Mouse (Mus musculus): ENCODE measurements around the gene Tnk2. TPM values are rescaled to one million over a fixed set of nuclear protein-coding genes. Genes with fewer than 3 reads are reported as not detected.

Gene Tnk2
- total and polyA plus RNA-seq, 3 experiments = 14.7 to 62.2 (median 31.9) TPM

GRCm38 (mm10) chr16:32628140-32628539 is 15.5 kb upstream of the Tnk2 start:
- H3K27ac ChIP-seq (ENCODE audit: insufficient read depth, low read depth) = no peak overlapping the region
- no peak overlapping the region for H3K4me2 ChIP-seq (ENCODE audit: insufficient read depth, low read depth, poor library complexity, severe bottlenecking)
- no peaks in the 10 kb centered on the region for H3K27me3 ChIP-seq (replicated peaks)
- 0 out of 2 replicates have a peak, but pooled peaks cover 4% of the 10 kb centered on the region for H3K79me2 ChIP-seq (replicated peaks; ENCODE audit: control insufficient read depth, extremely low read depth, insufficient read depth, poor library complexity, severe bottlenecking)
- H3K4me3 ChIP-seq (replicated peaks in 1 of 3; ENCODE audit: low read depth in 2 of 3, low read length in 2 of 3, poor library complexity in 1 of 3) = no peak overlapping the region
- dilution Hi-C loops (cut with MboI; ENCODE audit: extremely low pct_ligation_motif_present, extremely low pct_unique_long_range_greater_than_20kb, low sequenced_read_pairs) = no loop called here
- peaks cover 7 to 29% of the 10 kb centered on the region in 2 experiments; a peak in 3 of 4 replicates for H3K4me1 ChIP-seq (ENCODE audit: control insufficient read depth in 1 of 2, insufficient read depth in 2 of 2)
- in situ Hi-C loops (cut with MboI; ENCODE audit: low pct_ligation_motif_present, low pct_unique_long_range_greater_than_20kb, low sequenced_read_pairs) = no loop called here
- DNase-seq (ENCODE audit: extremely low read depth) = no peak
- no peak overlapping the region for H3K9ac ChIP-seq (ENCODE audit: insufficient read depth, low read depth)
- TF ChIP-seq PAX5 (IDR thresholded peaks at IDR 0.05; ENCODE audit: low read length) = no peak
- no peak for TF ChIP-seq ETS1 (conservative IDR thresholded peaks at IDR 0.05; ENCODE audit: low read depth, low read length)
- TF ChIP-seq POLR2A (IDR thresholded peaks at IDR 0.05; ENCODE audit: low read depth, low read length) = no peak
- no peak for TF ChIP-seq E2F4 (IDR thresholded peaks at IDR 0.05; ENCODE audit: insufficient replicate concordance, low read depth, low read length)
- no peak for TF ChIP-seq TCF12 (IDR thresholded peaks at IDR 0.05; ENCODE audit: low read depth, low read length)
- no peak for TF ChIP-seq MEF2A (IDR thresholded peaks at IDR 0.05; ENCODE audit: borderline replicate concordance, low read depth, low read length)
- TF ChIP-seq UBTF (IDR thresholded peaks at IDR 0.05; ENCODE audit: low read depth, low read length) = no peak
- H3K36me3 ChIP-seq (replicated peaks in 1 of 2; ENCODE audit: control insufficient read depth in 1 of 2, insufficient read depth in 1 of 2, low read length in 1 of 2) = peaks cover 40 to 90% of the 10 kb centered on the region in 2 experiments
- H3K9me3 ChIP-seq (replicated peaks; ENCODE audit: low read length) = no peaks in the 10 kb centered on the region

GRCm38 (mm10) chr16:32632328-32632824 is 11.3 kb upstream of the Tnk2 start:
- Histone ChIP-seq H3K27me3 (replicated peaks) (no peaks in the 10 kb centered on the region), H3K4me1 (ENCODE audit: control insufficient read depth in 1 of 2, insufficient read depth in 2 of 2) (peaks cover 7 to 33% of the 10 kb centered on the region in 2 experiments; a peak in 3 of 4 replicates), H3K27ac (ENCODE audit: insufficient read depth, low read depth) (peak overlapping the region; percentile 68), H3K9me3 (replicated peaks; ENCODE audit: low read length) (no peaks in the 10 kb centered on the region), H3K4me2 (ENCODE audit: insufficient read depth, low read depth, poor library complexity, severe bottlenecking) (peak overlapping the region; percentile 29; the same call in 1 of the 2 replicates), H3K9ac (ENCODE audit: insufficient read depth, low read depth) (0 out of 2 replicates have a peak overlapping the region, but pooled peaks have one; percentile 43), H3K79me2 (replicated peaks; ENCODE audit: control insufficient read depth, extremely low read depth, insufficient read depth, poor library complexity, severe bottlenecking) (no peaks in the 10 kb centered on the region), H3K4me3 (replicated peaks in 1 of 3; ENCODE audit: low read depth in 2 of 3, low read length in 2 of 3, poor library complexity in 1 of 3) (no peak overlapping the region), H3K36me3 (replicated peaks in 1 of 2; ENCODE audit: control insufficient read depth in 1 of 2, insufficient read depth in 1 of 2, low read length in 1 of 2) (peaks cover 19 to 58% of the 10 kb centered on the region in 2 experiments)
- peak; percentile 39 for DNase-seq (ENCODE audit: extremely low read depth)
- dilution Hi-C loops (cut with MboI; ENCODE audit: extremely low pct_ligation_motif_present, extremely low pct_unique_long_range_greater_than_20kb, low sequenced_read_pairs) (no loop called here), in situ Hi-C loops (cut with MboI; ENCODE audit: low pct_ligation_motif_present, low pct_unique_long_range_greater_than_20kb, low sequenced_read_pairs) (loop anchor here (5.0 kb wide), 2 partner anchors 40 to 120 kb away; no protein-coding TSS in a partner anchor)
- TF ChIP-seq MEF2A (IDR thresholded peaks at IDR 0.05; ENCODE audit: borderline replicate concordance, low read depth, low read length) (peak; percentile 85), TBP (conservative IDR thresholded peaks at IDR 0.05; ENCODE audit: low read depth, low read length) (0 out of 2 replicates have a peak, but pooled peaks have one; percentile 18), POLR2A (IDR thresholded peaks at IDR 0.05; ENCODE audit: low read depth, low read length) (0 out of 2 replicates have a peak, but pooled peaks have one; percentile 22), ZKSCAN1 (IDR thresholded peaks at IDR 0.05; ENCODE audit: borderline replicate concordance, low read depth, low read length) (no peak), CHD1 (IDR thresholded peaks at IDR 0.05; ENCODE audit: low read depth, low read length) (no peak), JUND (conservative IDR thresholded peaks at IDR 0.05; ENCODE audit: low read depth, low read length) (peak; percentile 66), NELFE (IDR thresholded peaks at IDR 0.05; ENCODE audit: low read depth, low read length) (no peak), EP300 (IDR thresholded peaks at IDR 0.05; ENCODE audit: low read length) (peak; percentile 41), JUN (IDR thresholded peaks at IDR 0.05; ENCODE audit: insufficient read depth, low read depth, low read length) (peak; percentile 55)
